Mouse (Mus musculus) myocyte (in vitro differentiated cells): Measurements from ENCODE around the gene Acad12. TPM values are rescaled to one million over a fixed set of nuclear protein-coding genes. Genes with fewer than 3 reads are reported as not detected.

Source experiments
- H3K27me3 ChIP-seq: one replicate; pipeline ENCODE4 v1.6.1; 2011; ENCODE audit not compliant: control insufficient read depth, insufficient read depth, insufficient read length
- H3K36me3 ChIP-seq: one replicate; pipeline ENCODE4 v1.6.1; 2011; ENCODE audit not compliant: control insufficient read depth, insufficient read depth
- H3K4me2 ChIP-seq: one replicate; pipeline ENCODE4 v1.6.1; 2011; ENCODE audit warnings: low read depth, control low read depth
- H3K4me3 ChIP-seq: one replicate; pipeline ENCODE4 v1.5.1; 2011; ENCODE audit warnings: mild to moderate bottlenecking, control low read depth, moderate library complexity
- H3K79me2 ChIP-seq: one replicate; pipeline ENCODE4 v1.6.1; 2011; ENCODE audit not compliant: control insufficient read depth, insufficient read depth
- H3ac ChIP-seq: one replicate; pipeline ENCODE4 v1.6.1; 2011; ENCODE audit not compliant: control insufficient read depth, insufficient read length
- CEBPB ChIP-seq: IDR thresholded peaks from 2 replicates; pipeline ENCODE4 v1.6.1; 2011; ENCODE audit warnings: mild to moderate bottlenecking, moderate library complexity; ENCODE audit not compliant: poor library complexity, insufficient read depth, severe bottlenecking
- E2F4 ChIP-seq: IDR thresholded peaks from one replicate; pipeline ENCODE4 v1.6.1; 2011; ENCODE audit warnings: mild to moderate bottlenecking, control low read depth, moderate library complexity; ENCODE audit not compliant: insufficient read depth
- MAX ChIP-seq: IDR thresholded peaks from one replicate; pipeline ENCODE4 v1.6.1; 2011; ENCODE audit warnings: low read depth, mild to moderate bottlenecking, control low read depth
- MYOD1 ChIP-seq, 3 experiments: IDR thresholded peaks; one replicate each; pipeline ENCODE4 v1.6.1; 2011; ENCODE audit warnings: control low read depth in 2 of 3, low read depth in 2 of 3, mild to moderate bottlenecking in 2 of 3, moderate library complexity in 1 of 3; ENCODE audit not compliant: insufficient read length in 2 of 3, control insufficient read depth in 1 of 3
- MYOG ChIP-seq, 3 experiments: IDR thresholded peaks; one replicate each; pipeline ENCODE4 v1.6.1; 2011; ENCODE audit warnings: control low read depth in 2 of 3, low read depth in 2 of 3, mild to moderate bottlenecking in 2 of 3; ENCODE audit not compliant: insufficient read length in 2 of 3, control insufficient read depth in 1 of 3, insufficient read depth in 1 of 3
- POLR2A ChIP-seq: IDR thresholded peaks from one replicate; pipeline ENCODE4 v1.6.1; 2011; ENCODE audit warnings: low read depth, mild to moderate bottlenecking, control low read depth, moderate library complexity; ENCODE audit not compliant: insufficient read length
- POLR2AphosphoS2 ChIP-seq: IDR thresholded peaks from one replicate; pipeline ENCODE4 v1.6.1; 2011; ENCODE audit warnings: low read depth, control low read depth; ENCODE audit not compliant: insufficient read length
- REST ChIP-seq: IDR thresholded peaks from one replicate; pipeline ENCODE4 v1.6.1; 2011; ENCODE audit warnings: mild to moderate bottlenecking, control low read depth, moderate library complexity; ENCODE audit not compliant: insufficient read depth, insufficient read length
- SRF ChIP-seq: IDR thresholded peaks from one replicate; pipeline ENCODE4 v1.6.1; 2011; ENCODE audit warnings: low read depth; ENCODE audit not compliant: control insufficient read depth, insufficient read length
- TCF12 ChIP-seq: IDR thresholded peaks from one replicate; pipeline ENCODE4 v1.6.1; 2011; ENCODE audit warnings: mild to moderate bottlenecking, control low read depth; ENCODE audit not compliant: poor library complexity, insufficient read depth, severe bottlenecking
- TCF3 ChIP-seq: IDR thresholded peaks from one replicate; pipeline ENCODE4 v1.6.1; 2011; ENCODE audit warnings: low read depth, control low read depth; ENCODE audit not compliant: insufficient read length
- USF1 ChIP-seq: IDR thresholded peaks from one replicate; pipeline ENCODE4 v1.6.1; 2011; ENCODE audit warnings: low read depth, mild to moderate bottlenecking, control low read depth, moderate library complexity
- polyA plus RNA-seq: library from polyadenylated mRNA; unstranded; fragments of >200 nt; fragmentation: generic; extraction: Trizol; gene quantifications from one replicate; pipeline ENCODE4 v1.2.1, GENCODE M21; 2012; ENCODE audit warnings: missing spikeins

Acad12 gene
- polyA plus RNA-seq, 1 experiment = 2.1 TPM

- no peaks in the 10 kb centered on the region for H3K79me2 ChIP-seq
- H3K27me3 ChIP-seq = no peaks in the 10 kb centered on the region
- H3K36me3 ChIP-seq = no peaks in the 10 kb centered on the region
- no peak overlapping the region for H3K4me2 ChIP-seq
- no peak overlapping the region for H3K4me3 ChIP-seq
- TF ChIP-seq POLR2AphosphoS2 (no peak), MYOD1 (IDR thresholded peaks at IDR 0.05; ENCODE audit: control insufficient read depth in 1 of 3, insufficient read length in 2 of 3, low read depth in 2 of 3) (no peak), SRF (no peak), TCF3 (no peak), MYOG (IDR thresholded peaks at IDR 0.05; ENCODE audit: control insufficient read depth in 1 of 3, insufficient read depth in 1 of 3, insufficient read length in 2 of 3, low read depth in 2 of 3) (no peak), USF1 (no peak), CEBPB (no peak), TCF12 (no peak), E2F4 (no peak), MAX (no peak), POLR2A (no peak), REST (no peak)
- no peak overlapping the region for H3ac ChIP-seq
Observed at GRCm38 (mm10) chr5:121581945-121582344, 36.8 kb downstream of the Acad12 start.

DNA sequence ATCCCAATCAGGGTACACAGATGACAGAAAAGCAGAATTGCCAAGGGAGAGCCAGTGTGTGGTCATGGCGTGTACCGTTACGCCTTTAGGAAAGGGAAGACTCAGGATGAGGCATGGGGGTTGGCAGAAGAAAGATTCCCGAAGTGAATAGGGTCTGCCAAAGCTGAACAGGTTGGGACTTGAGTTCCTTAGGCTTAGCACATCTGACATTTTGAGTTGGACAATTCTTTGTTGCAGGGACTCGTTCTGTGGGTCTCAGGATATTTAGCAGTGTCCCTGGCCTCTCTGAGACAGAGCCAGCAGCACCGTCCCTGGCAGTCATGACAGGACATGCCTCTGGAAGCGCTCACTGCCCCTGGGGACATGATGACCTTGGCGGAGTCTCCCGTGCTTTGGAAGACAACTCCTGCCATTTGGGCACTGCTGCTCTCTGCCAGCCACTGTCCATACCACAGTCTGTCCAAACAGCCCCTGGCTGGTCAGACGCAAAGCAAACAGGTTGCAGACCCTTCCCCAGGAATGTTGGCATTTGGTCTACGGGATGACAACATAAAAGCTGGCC, 41.7 kb downstream of the Acad12 start:
- H3K36me3 ChIP-seq = no peaks in the 10 kb centered on the region
- no peak overlapping the region for H3K4me2 ChIP-seq
- H3ac ChIP-seq = no peak overlapping the region
- TF ChIP-seq MYOD1 (IDR thresholded peaks at IDR 0.05; ENCODE audit: control insufficient read depth in 1 of 3, insufficient read length in 2 of 3, low read depth in 2 of 3) = no peak
- TF ChIP-seq TCF3 = no peak
- TF ChIP-seq CEBPB = no peak
- no peak for TF ChIP-seq E2F4
- H3K27me3 ChIP-seq = no peaks in the 10 kb centered on the region
- no peak overlapping the region for H3K4me3 ChIP-seq
- H3K79me2 ChIP-seq = no peaks in the 10 kb centered on the region

DNA sequence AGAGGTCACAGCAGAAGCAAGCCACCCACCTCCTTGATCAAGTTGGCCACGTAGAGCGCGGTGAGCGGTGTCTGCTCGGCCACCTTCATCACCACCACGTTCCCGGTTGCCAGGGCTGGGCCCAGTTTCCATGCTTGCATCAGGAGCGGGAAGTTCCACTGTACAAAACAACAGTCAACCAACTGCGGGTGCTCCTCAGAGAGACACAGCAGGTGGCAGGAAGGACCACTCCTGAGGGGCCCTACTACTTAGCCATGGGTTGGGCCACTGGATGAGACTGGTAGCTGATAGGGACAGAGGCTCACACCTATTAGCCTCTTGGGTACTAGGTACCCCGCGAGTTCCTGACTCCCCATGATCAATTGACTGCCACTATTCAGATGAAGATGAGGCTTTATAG, 42.9 kb downstream of the Acad12 start:
- Histone ChIP-seq H3K4me3 (no peak overlapping the region), H3K4me2 (no peak overlapping the region), H3K36me3 (no peaks in the 10 kb centered on the region), H3K79me2 (no peaks in the 10 kb centered on the region), H3K27me3 (no peaks in the 10 kb centered on the region), H3ac (no peak overlapping the region)
- no peak for TF ChIP-seq USF1
- no peak for TF ChIP-seq TCF12
- no peak for TF ChIP-seq MAX
- TF ChIP-seq CEBPB = no peak
- TF ChIP-seq SRF = no peak

GRCm38 (mm10) chr5:121574145-121574544, 44.6 kb downstream of the Acad12 start:
- Histone ChIP-seq H3ac (no peak overlapping the region), H3K27me3 (no peaks in the 10 kb centered on the region), H3K36me3 (no peaks in the 10 kb centered on the region), H3K4me2 (no peak overlapping the region), H3K79me2 (no peaks in the 10 kb centered on the region), H3K4me3 (no peak overlapping the region)
- TF ChIP-seq REST (no peak), USF1 (no peak), SRF (no peak), POLR2A (no peak), TCF3 (no peak), POLR2AphosphoS2 (no peak), CEBPB (no peak), TCF12 (no peak), E2F4 (no peak), MYOG (IDR thresholded peaks at IDR 0.05; ENCODE audit: control insufficient read depth in 1 of 3, insufficient read depth in 1 of 3, insufficient read length in 2 of 3, low read depth in 2 of 3) (no peak), MYOD1 (IDR thresholded peaks at IDR 0.05; ENCODE audit: control insufficient read depth in 1 of 3, insufficient read length in 2 of 3, low read depth in 2 of 3) (no peak), MAX (no peak)

DNA sequence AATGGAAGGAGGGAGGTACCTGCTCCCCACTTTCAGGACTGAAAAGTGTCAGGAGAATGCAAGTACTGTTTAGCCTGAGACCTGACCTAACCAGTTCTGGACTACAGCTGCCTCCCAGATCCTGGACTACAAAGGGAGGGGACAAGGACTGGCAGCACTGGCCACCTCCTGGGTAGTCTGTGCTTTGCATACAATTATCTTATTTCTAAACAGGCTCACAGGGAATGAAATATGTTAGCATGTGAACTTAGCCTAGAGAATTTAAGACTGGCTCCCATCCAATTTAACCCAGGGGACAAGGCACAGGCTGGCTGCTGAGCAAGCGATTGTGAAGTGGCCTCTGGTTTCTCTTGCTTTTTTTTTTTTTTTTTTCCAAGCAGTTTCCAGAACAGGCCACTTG, 48.0 kb downstream of the Acad12 start:
- H3K36me3 ChIP-seq = no peaks in the 10 kb centered on the region
- H3K4me2 ChIP-seq = no peak overlapping the region
- H3K79me2 ChIP-seq = no peaks in the 10 kb centered on the region
- H3ac ChIP-seq = no peak overlapping the region
- H3K4me3 ChIP-seq = no peak overlapping the region
- no peaks in the 10 kb centered on the region for H3K27me3 ChIP-seq
- TF ChIP-seq REST (no peak), TCF3 (no peak), USF1 (no peak), CEBPB (no peak), MYOG (IDR thresholded peaks at IDR 0.05; ENCODE audit: control insufficient read depth in 1 of 3, insufficient read depth in 1 of 3, insufficient read length in 2 of 3, low read depth in 2 of 3) (no peak), SRF (no peak), TCF12 (no peak), MAX (no peak), E2F4 (no peak), POLR2A (no peak), POLR2AphosphoS2 (no peak), MYOD1 (IDR thresholded peaks at IDR 0.05; ENCODE audit: control insufficient read depth in 1 of 3, insufficient read length in 2 of 3, low read depth in 2 of 3) (no peak)
